Mouse (Mus musculus) limb, embryonic 11.5 days (tissue): ENCODE measurements around the gene Dock9. TPM values are rescaled to one million over a fixed set of nuclear protein-coding genes. Genes with fewer than 3 reads are reported as not detected.
"Not testable (repeated sequence)": the region's sequence is repeated elsewhere in the genome, so short reads cannot be mapped to it uniquely, and the experiment has no call there.

Experiments
- ATAC-seq: fragments of 200-750 bp; cut with Nextera tagmentation; 2 replicates; pipeline ENCODE4 v1.8.0; 2017; ENCODE audit warnings: low read depth; ENCODE audit not compliant: insufficient number of reproducible peaks, low FRiP score, low TSS enrichment
- DNase-seq: peaks from one replicate; pipeline ENCODE4 v3.0.0-alpha.2; 2015; ENCODE audit warnings: low spot score
- H3K27ac ChIP-seq: fragments of 300-500 bp; sonication (generic); replicated peaks from 2 replicates; pipeline ENCODE4 v1.5.1; 2014; ENCODE audit warnings: low read depth, mild to moderate bottlenecking, low read length
- H3K27me3 ChIP-seq: fragments of 300-500 bp; sonication (generic); 2 replicates; pipeline ENCODE4 v1.6.1; 2014; ENCODE audit warnings: mild to moderate bottlenecking, low read length, mixed read lengths; ENCODE audit not compliant: control insufficient read depth, insufficient read depth
- H3K36me3 ChIP-seq: fragments of 300-500 bp; sonication (generic); 2 replicates; pipeline ENCODE4 v1.6.1; 2014; ENCODE audit warnings: mild to moderate bottlenecking, low read length, moderate library complexity, mixed read lengths; ENCODE audit not compliant: control insufficient read depth, insufficient read depth
- H3K4me1 ChIP-seq: fragments of 300-500 bp; sonication (generic); 2 replicates; pipeline ENCODE4 v1.6.1; 2014; ENCODE audit warnings: low read length, mixed read lengths; ENCODE audit not compliant: control insufficient read depth, insufficient read depth
- H3K4me2 ChIP-seq: fragments of 300-500 bp; sonication (generic); 2 replicates; pipeline ENCODE4 v1.6.1; 2014; ENCODE audit warnings: low read depth, mild to moderate bottlenecking, moderate library complexity; ENCODE audit not compliant: severe bottlenecking
- H3K4me3 ChIP-seq: fragments of 300-500 bp; sonication (generic); 2 replicates; pipeline ENCODE4 v1.5.1; 2014; ENCODE audit warnings: low read depth, low read length
- H3K9ac ChIP-seq: fragments of 300-500 bp; sonication (generic); 2 replicates; pipeline ENCODE4 v1.6.1; 2014; ENCODE audit warnings: mild to moderate bottlenecking, low read length
- H3K9me3 ChIP-seq: fragments of 300-500 bp; sonication (generic); 2 replicates; pipeline ENCODE4 v1.6.1; 2016; ENCODE audit warnings: low read length; ENCODE audit not compliant: control insufficient read depth
- whole genome bisulfite sequencing: fragments of 180-500 bp; shearing (Covaris S2); extraction: QIAGEN DNeasy Blood & Tissue Kit; methylation state at CpG from one replicate; pipeline ENCODE4 v1.1.7; 2014; 5-methylcytosine and 5-hydroxymethylcytosine counted together
- polyA plus RNA-seq: library from polyadenylated mRNA; unstranded; fragments of >200 nt; fragmentation: Nextera tagmentation; extraction: Ambion mirVana; gene quantifications from 2 replicates; pipeline ENCODE4 v1.2.1, GENCODE M21; 2014

The Dock9 gene
- polyA plus RNA-seq, 1 experiment from 2014 or later, result 5.8 TPM

DNA sequence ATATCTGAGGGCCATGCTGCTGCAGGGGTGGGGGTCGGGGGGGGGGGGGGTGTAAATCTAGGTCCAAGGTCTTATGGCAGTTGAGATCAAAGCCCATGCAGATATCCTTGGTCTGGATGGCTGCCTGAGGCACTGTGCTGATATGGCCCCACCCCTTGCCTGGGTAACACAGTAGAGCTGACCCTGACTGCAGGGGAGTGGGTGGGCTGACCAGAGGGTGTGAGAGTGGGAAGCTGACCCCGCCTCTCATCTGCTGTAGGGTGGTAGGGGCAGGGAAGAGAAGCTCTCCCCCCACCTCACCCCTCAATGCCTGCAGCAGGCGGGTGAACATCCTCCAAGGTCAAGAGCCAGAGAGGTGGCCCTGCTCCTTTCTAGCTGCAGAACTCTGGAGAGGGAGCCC is 66.7 kb downstream of the Dock9 start:
- 71% methylated on average over 2 of the region's 3 CpGs for WGBS
- no peak overlapping the region for H3K27ac ChIP-seq
- ATAC-seq (no peak), DNase-seq (no peak)
- H3K4me2 ChIP-seq, result no peak overlapping the region
- H3K9ac ChIP-seq, result no peak overlapping the region
- no peak overlapping the region for H3K4me3 ChIP-seq
- no peaks in the 10 kb centered on the region for H3K27me3 ChIP-seq
- H3K4me1 ChIP-seq, result 0 out of 2 replicates have a peak, but pooled peaks cover 3% of the 10 kb centered on the region
- no peaks in the 10 kb centered on the region for H3K9me3 ChIP-seq
- no peaks in the 10 kb centered on the region for H3K36me3 ChIP-seq

GRCm38 (mm10) chr14:121727996-121728395 is 69.6 kb downstream of the Dock9 start:
- Histone ChIP-seq H3K4me3 (no peak overlapping the region), H3K36me3 (no peaks in the 10 kb centered on the region), H3K27ac (no peak overlapping the region), H3K9me3 (no peaks in the 10 kb centered on the region), H3K4me2 (no peak overlapping the region), H3K4me1 (0 out of 2 replicates have a peak, but pooled peaks cover 3% of the 10 kb centered on the region), H3K27me3 (no peaks in the 10 kb centered on the region), H3K9ac (no peak overlapping the region)
- 51% methylated on average over 8 of the region's 8 CpGs for WGBS
- DNase-seq (no peak), ATAC-seq (no peak)

DNA sequence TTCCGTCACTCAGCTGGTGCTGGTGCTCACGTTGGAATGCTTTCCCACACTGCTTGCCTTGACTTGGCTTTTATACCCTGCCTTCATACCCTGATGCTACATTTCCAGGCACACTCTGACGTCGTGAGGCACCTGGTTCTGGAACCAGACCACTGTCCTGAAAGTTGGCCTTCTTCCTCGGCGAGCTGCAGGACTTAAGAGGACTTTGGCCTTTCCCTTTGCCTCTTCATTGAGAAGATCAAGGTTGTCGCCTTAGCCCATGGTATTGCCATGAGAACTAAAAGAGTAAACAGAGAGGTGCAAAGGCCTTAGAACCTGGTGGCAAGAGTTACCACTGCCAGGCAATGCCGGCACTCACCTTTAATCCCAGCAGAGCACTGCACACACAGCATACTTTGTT is 73.1 kb downstream of the Dock9 start:
- no peaks in the 10 kb centered on the region for H3K4me1 ChIP-seq
- H3K9ac ChIP-seq, result no peak overlapping the region
- H3K36me3 ChIP-seq, result no peaks in the 10 kb centered on the region
- no peaks in the 10 kb centered on the region for H3K27me3 ChIP-seq
- ATAC-seq (no peak), DNase-seq (no peak)
- no peak overlapping the region for H3K4me2 ChIP-seq
- H3K27ac ChIP-seq, result no peak overlapping the region
- H3K4me3 ChIP-seq, result no peak overlapping the region
- 91% methylated on average over 8 of the region's 8 CpGs for WGBS
- H3K9me3 ChIP-seq, result no peaks in the 10 kb centered on the region

GRCm38 (mm10) chr14:121722774-121723173 is 74.9 kb downstream of the Dock9 start:
- Histone ChIP-seq H3K9ac (no peak overlapping the region), H3K27me3 (no peaks in the 10 kb centered on the region), H3K4me2 (no peak overlapping the region), H3K4me1 (no peaks in the 10 kb centered on the region), H3K27ac (no peak overlapping the region), H3K9me3 (no peaks in the 10 kb centered on the region), H3K36me3 (no peaks in the 10 kb centered on the region), H3K4me3 (no peak overlapping the region)
- ATAC-seq, result no peak
- DNase-seq, result no peak
- 9% methylated on average over 8 of the region's 8 CpGs for WGBS

DNA sequence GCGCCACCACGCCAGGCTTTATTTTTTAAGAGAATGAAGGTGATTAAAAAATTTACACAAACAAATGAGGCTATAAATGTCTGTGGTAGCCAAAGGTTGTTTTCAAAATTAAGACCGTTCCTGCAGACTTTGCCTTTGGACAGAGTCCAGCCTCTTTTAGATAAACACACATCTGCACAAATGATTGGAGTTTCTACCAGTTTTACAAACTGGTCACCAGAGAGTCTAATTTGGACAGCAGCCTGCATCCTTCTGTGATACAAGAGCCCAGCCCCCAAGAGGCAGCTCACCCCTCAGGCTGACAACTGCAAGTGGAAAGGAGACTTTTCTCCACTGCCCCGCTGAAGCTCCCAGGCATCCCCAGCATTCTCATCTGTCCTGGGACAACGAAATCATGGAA is 76.2 kb downstream of the Dock9 start:
- 83% methylated on average over 5 of the region's 5 CpGs for WGBS
- H3K4me2 ChIP-seq, result no peak overlapping the region
- H3K9me3 ChIP-seq, result no peaks in the 10 kb centered on the region
- H3K9ac ChIP-seq, result no peak overlapping the region
- no peaks in the 10 kb centered on the region for H3K36me3 ChIP-seq
- no peak overlapping the region for H3K27ac ChIP-seq
- H3K4me3 ChIP-seq, result no peak overlapping the region
- no peaks in the 10 kb centered on the region for H3K4me1 ChIP-seq
- ATAC-seq, result no peak
- H3K27me3 ChIP-seq, result no peaks in the 10 kb centered on the region
- DNase-seq, result no peak

- Histone ChIP-seq H3K4me2 (no peak overlapping the region), H3K36me3 (no peaks in the 10 kb centered on the region), H3K27me3 (no peaks in the 10 kb centered on the region), H3K27ac (no peak overlapping the region), H3K4me3 (no peak overlapping the region), H3K4me1 (no peaks in the 10 kb centered on the region), H3K9ac (no peak overlapping the region), H3K9me3 (no peaks in the 10 kb centered on the region)
- WGBS, result 74% methylated on average over 9 of the region's 9 CpGs
- ATAC-seq (no peak), DNase-seq (no peak)
Observed at GRCm38 (mm10) chr14:121719638-121720601, 77.7 kb downstream of the Dock9 start.

DNA sequence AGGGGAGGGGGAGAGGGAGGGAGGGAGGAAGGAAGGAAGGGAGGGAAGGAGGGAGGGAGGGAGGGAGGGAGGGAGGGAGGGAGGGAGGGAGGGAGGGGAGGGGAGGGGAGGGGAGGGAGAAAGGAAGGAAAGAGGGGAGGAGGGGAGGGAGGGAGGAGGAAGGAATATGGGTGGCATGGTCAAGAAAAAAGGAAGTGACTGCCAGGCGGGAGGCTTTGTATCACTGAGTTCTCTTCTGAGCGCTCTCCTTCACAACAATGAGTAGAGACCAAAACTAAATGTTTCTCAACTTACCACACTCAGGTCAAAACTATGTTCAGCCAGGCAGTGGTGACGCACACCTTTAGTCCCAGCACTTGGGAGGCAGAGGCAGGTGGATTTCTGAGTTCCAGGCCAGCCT is 82.8 kb downstream of the Dock9 start:
- 91% methylated on average over 3 of the region's 3 CpGs for WGBS
- H3K9me3 ChIP-seq, H3K4me2 ChIP-seq, H3K4me3 ChIP-seq, H3K9ac ChIP-seq, H3K36me3 ChIP-seq, H3K27ac ChIP-seq, H3K27me3 ChIP-seq, ATAC-seq, DNase-seq: not testable (repeated sequence)
- peaks cover 20% of the 10 kb centered on the region for H3K4me1 ChIP-seq

GRCm38 (mm10) chr14:121714268-121714667 is 83.4 kb downstream of the Dock9 start:
- no peaks in the 10 kb centered on the region for H3K9me3 ChIP-seq
- peaks cover 20% of the 10 kb centered on the region for H3K4me1 ChIP-seq
- no peak overlapping the region for H3K27ac ChIP-seq
- no peaks in the 10 kb centered on the region for H3K36me3 ChIP-seq
- 63% methylated on average over 2 of the region's 2 CpGs for WGBS
- no peaks in the 10 kb centered on the region for H3K27me3 ChIP-seq
- no peak overlapping the region for H3K4me2 ChIP-seq
- no peak; the same call in 1 of the 2 replicates for ATAC-seq
- no peak overlapping the region for H3K9ac ChIP-seq
- DNase-seq, result no peak
- no peak overlapping the region for H3K4me3 ChIP-seq
